Mouse (Mus musculus) fibroblast of lung, adult 2 months (primary cell): Measurements from ENCODE around the gene Tomm22.

Source experiments
- DNase-seq: peaks from one replicate; pipeline ENCODE4 v3.0.0-alpha.2; 2011; ENCODE audit warnings: low read depth

Gene Tomm22

DNA sequence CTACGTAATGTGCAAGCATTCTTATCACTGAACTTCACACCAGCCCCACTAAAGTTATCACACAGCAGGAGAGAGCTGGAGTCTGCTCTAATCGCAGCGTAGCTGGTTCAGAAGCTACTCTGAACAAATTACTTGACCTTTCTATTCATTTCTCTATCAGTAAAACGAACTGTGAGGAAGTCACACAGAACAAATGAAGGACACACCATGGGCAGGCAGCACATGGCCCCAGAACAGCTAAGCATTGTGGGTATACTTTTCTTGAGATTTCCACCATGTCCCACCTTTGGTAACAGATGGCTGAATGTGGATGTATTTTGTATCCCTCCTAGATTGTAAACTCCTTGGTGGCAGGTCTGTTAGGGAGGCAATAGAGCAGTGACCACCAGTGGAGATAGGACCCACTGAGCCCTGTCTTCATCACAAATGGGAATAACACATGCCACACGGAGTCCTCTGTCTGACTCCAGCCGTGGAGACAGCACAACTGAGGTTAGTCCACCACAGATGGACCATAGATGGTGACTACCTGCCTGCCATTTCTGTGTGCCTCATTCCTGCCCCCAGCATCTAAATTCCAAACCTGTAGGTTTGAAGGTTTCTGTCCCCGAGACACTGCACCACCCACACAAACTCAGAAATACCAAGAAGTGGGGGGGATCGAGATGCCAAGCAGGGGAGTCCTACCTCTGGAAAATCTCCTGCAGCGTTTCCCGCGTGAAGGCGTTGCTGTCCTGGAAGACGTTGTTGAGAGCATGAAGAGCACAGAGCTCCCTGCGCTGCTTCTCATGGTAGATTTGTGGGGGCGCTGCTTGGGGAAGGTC, 15.6 kb downstream of the Tomm22 start:
- no peak for DNase-seq

GRCm38 (mm10) chr15:79687175-79687574, 16.5 kb downstream of the Tomm22 start:
- DNase-seq = no peak

DNA sequence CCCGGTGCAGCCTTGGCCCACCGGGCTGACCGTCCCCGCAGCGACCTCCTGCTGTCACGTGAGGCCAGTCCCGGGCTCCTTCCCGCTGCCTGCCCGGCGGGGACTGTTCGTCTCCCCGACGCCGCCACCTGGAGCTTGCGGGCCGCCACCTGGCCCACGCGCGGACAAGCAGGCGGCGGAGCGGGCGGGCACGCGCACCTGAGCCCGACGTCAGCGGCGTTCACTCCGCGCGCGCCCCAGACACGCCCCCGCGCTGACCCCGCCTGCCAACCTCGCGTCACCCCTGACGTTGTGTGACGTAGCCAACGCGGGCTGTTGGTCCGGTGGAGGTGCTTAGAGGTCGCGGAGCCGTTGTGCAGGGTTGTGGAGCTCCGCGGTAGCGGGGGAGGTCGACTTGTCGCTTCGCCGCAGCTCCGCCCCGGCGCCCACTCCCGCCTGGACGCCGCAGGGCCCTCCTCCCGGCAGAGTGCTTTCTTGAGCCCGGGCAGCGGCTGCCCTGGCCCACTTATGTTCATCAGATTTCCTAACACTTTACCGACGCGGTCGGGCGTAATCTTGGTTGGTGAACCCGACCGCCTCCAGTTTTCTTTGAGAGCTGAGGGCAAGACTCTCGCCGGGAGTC, 17.1 kb downstream of the Tomm22 start, which contains the start of gene Josd1:
TSS of gene Josd1 (minus strand) at position 274 of the 622 bp plus-strand sequence.
- DNase-seq = peak; percentile 91

GRCm38 (mm10) chr15:79688268-79688956, 17.8 kb downstream of the Tomm22 start:
- DNase-seq = no peak

- no peak for DNase-seq
Observed at GRCm38 (mm10) chr15:79689662-79690425, 19.2 kb downstream of the Tomm22 start.

GRCm38 (mm10) chr15:79690426-79691022, 19.9 kb downstream of the Tomm22 start, which contains the start of gene Gtpbp1:
Gtpbp1 (plus strand) TSS chr15:79690845.
- DNase-seq = peak; percentile 100

DNA sequence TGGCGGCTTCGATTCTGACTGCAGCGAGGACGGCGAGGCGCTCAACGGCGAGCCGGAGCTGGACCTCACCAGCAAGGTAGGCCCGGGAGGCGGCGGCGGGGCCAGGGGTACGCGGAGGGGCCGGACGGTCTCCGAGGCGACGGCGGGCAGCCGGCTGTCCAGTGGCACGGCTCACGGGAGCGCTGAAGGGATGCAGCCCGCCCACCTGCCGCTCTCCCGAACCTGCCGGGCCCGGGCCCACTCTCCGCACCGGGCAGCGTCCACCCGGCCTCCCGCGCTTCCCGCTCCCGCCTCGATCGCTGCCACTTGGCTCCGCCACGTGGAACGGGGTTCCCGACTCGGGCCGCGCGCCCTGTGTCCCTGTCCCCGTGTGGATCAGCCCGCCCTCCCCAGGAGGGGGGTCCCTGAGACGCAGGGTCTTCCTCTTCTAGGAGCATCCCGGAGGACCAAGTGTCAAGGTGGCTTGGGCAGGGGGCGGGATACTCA, 20.4 kb downstream of the Tomm22 start:
- DNase-seq = no peak

- no peak for DNase-seq
Observed at GRCm38 (mm10) chr15:79692334-79692733, 21.7 kb downstream of the Tomm22 start.

- no peak for DNase-seq
Observed at GRCm38 (mm10) chr15:79693740-79694139, 23.1 kb downstream of the Tomm22 start.

DNA sequence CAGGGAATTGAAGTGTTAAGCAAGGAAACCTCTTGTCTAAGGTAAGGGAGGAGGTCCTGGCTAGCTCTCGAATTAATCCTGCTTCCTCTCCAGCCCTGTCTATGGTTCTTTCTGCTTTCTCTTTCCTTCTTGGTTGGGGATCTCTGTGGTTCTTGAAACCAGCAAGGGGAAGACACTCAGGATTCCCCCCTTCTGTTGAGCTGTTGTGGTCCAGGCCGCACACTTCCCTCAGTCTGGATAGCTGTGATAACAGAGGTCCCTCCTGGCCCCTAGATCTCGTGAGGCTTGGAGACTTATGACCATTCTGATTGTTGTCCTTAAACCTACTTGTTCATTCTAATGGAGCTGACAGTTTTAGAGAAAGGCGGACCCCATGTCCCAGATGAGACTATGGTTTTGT, 23.9 kb downstream of the Tomm22 start:
- no peak for DNase-seq

DNA sequence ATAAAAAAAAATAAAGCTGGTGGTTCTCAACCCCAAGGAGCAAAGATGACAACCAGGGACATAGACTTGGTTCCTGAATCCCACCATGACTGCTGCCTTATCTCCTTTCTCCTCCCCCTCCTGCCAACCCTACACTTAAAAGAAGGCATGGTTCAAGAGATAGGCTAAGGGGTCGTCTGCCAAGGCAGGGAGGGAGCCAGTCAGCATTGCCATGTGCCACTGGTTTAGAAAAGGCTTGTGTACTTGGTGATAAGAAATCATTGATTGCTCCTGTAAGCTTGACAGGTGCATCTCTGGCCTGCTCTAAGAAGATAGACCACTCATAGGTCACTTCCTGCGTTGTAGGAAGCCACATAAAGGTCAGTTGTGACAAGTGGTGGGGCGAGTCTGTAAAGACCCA, 24.9 kb downstream of the Tomm22 start:
- DNase-seq = no peak

DNA sequence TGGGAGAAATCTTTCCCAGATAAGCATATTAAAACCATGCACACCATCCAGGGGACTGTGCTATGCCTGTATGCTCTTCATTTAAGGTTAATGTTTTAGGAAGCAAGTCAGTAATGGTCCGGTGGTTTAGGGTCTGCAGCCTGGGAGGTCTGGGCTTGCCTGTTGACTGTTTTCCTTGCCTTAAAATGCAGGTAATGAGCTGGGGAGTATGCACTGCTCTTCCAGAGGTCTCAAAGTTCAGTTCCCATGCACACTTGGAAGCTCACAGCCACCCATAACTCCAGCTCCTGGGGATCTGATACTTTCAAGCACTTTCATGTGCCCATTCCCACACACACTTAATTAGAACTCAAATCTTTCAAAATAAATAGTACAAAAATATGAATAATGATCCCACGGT, 25.8 kb downstream of the Tomm22 start:
- no peak for DNase-seq

- no peak for DNase-seq
Observed at GRCm38 (mm10) chr15:79697011-79697410, 26.4 kb downstream of the Tomm22 start.

DNA sequence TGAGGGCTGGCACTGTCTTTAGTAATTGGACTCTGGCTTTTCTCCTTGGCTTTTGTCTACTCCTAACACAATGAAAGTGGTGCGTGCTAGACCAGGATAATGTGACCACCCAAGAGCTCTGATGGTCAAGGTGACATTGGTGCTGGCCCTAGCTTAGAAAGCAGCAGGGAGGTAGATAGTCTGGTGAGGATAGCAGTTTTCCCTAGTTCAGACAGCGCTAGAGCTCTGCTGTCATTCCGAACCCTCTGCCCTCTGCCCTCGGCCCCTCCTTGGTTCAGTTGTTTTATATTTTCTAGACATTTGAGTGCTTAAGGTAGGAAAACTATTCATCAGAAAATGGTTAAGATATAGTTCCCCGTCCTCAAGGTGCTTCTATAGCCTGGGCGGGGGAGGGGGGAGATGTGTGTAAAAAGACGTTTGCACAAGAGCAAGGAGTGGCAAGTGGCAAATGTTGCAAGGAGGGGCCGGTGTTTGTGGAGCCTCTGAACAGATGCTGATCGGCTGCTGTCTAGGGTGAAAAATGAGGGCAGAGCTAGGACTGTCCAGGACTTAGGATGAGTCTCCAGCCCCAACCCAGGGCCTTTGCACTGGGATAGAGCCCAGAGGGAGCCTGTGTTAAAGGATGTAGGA, 27.0 kb downstream of the Tomm22 start:
- DNase-seq = no peak

GRCm38 (mm10) chr15:79706603-79707214, 36.0 kb downstream of the Tomm22 start:
- DNase-seq = no peak

DNA sequence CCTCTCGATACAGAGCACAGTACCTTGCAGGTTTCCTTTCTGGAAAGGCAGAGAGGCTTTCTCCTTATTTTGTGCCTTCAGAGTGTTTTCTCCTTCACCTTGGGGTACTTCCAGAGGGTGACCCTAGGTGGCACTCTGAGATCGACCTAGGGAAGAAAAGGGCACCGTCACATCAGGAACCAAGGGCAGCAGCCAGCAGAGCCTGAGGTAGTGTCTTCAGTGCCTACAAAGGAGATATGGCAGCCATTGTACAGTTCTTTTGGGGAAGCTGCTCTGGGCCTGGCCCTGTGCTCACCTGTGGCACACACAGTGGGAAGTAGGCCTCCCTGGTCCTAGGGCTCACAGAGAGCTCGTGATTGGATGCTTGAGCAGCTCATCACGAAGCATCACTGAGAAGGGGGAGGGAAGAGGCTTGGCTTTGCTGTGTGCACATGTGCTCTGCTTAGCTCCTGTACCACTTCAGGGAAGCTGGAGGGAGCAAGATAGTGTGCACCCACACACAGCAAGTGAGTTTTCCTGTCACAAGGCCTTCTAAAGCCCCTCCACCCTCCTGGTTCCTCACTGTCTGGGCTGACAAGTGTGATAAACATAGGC, 37.7 kb downstream of the Tomm22 start:
- no peak for DNase-seq

- DNase-seq = no peak
Observed at GRCm38 (mm10) chr15:79715646-79716045, 45.0 kb downstream of the Tomm22 start.

GRCm38 (mm10) chr15:79716710-79717109, 46.0 kb downstream of the Tomm22 start:
- DNase-seq = no peak

DNA sequence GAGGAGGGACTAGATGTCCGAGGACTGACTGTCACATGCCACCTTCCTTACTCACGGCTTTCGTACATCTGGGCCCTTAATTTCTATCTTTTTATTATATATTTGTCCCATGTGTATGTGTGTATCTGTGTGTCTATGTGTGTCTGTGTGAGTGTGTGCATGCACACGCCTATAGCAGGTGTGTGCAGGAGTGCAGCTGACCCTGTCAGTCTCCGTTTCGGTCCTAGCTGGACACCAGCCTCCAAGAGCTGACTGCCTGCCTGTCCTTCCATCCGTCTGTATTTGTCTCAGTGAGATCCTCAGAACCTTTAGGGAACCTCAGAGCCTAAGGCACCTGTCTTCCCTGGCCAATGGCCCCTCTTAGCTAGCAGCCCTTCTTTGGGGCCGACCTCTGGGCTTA, 49.6 kb downstream of the Tomm22 start:
- DNase-seq = no peak

DNA sequence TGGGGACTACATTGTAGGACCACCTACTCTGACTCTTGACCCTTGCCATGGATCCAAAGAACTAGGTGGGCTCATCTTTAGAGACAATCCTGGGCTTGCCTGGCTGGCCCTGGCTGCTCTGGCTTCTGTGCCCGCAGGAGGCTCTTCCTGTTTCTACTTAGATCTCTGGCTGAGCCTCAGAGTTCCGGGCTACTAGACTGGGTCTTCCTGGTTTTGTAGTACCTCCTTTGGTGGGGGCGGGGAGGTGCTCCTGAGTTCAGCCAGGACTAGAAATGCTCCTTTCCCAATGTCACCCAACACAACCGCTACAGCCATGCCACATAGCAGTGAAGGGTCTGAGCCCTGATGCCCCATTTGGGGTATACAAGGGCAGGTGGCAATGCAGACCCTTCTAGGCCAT, 50.1 kb downstream of the Tomm22 start:
- DNase-seq = no peak
